Mouse (Mus musculus) forebrain, embryonic 10.5 days (tissue): ENCODE measurements around the gene Zfp81. TPM values are rescaled to one million over a fixed set of nuclear protein-coding genes. Genes with fewer than 3 reads are reported as not detected.
"Not testable (repeated sequence)": the region's sequence is repeated elsewhere in the genome, so short reads cannot be mapped to it uniquely, and the experiment has no call there.

Source experiments
- DNase-seq: peaks from one replicate; pipeline ENCODE4 v3.0.0-alpha.2; 2017; ENCODE audit warnings: low spot score; ENCODE audit errors: extremely low spot score
- H3K27ac ChIP-seq: fragments of 300-500 bp; sonication (generic); 2 replicates; pipeline ENCODE4 v1.5.1; 2016; ENCODE audit warnings: mild to moderate bottlenecking
- H3K27me3 ChIP-seq: fragments of 300-500 bp; sonication (generic); 2 replicates; pipeline ENCODE4 v1.6.1; 2016; ENCODE audit warnings: mild to moderate bottlenecking; ENCODE audit not compliant: poor library complexity, severe bottlenecking
- H3K36me3 ChIP-seq: fragments of 300-500 bp; sonication (generic); replicated peaks from 2 replicates; pipeline ENCODE4 v1.6.1; 2016; ENCODE audit warnings: mild to moderate bottlenecking, moderate library complexity
- H3K4me1 ChIP-seq: fragments of 300-500 bp; sonication (generic); 2 replicates; pipeline ENCODE4 v1.6.1; 2016
- H3K4me3 ChIP-seq: fragments of 300-500 bp; sonication (generic); 2 replicates; pipeline ENCODE4 v1.5.1; 2016; ENCODE audit warnings: mild to moderate bottlenecking, moderate library complexity
- H3K9me3 ChIP-seq: fragments of 300-500 bp; sonication (generic); 2 replicates; pipeline ENCODE4 v1.6.1; 2016; ENCODE audit warnings: mild to moderate bottlenecking, moderate library complexity
- WGBS: fragments of 180-500 bp; shearing (Covaris S2); methylation state at CpG from one replicate; pipeline ENCODE4 v1.1.7; 2016; 5-methylcytosine and 5-hydroxymethylcytosine counted together
- polyA plus RNA-seq: library from polyadenylated mRNA; unstranded; fragments of >200 nt; fragmentation: Nextera tagmentation; extraction: Ambion mirVana; gene quantifications from 2 replicates; pipeline ENCODE4 v1.2.1, GENCODE M21; 2016

Zfp81 gene
- 12.3 and 13.0 TPM in 2 replicates for polyA plus RNA-seq

DNA sequence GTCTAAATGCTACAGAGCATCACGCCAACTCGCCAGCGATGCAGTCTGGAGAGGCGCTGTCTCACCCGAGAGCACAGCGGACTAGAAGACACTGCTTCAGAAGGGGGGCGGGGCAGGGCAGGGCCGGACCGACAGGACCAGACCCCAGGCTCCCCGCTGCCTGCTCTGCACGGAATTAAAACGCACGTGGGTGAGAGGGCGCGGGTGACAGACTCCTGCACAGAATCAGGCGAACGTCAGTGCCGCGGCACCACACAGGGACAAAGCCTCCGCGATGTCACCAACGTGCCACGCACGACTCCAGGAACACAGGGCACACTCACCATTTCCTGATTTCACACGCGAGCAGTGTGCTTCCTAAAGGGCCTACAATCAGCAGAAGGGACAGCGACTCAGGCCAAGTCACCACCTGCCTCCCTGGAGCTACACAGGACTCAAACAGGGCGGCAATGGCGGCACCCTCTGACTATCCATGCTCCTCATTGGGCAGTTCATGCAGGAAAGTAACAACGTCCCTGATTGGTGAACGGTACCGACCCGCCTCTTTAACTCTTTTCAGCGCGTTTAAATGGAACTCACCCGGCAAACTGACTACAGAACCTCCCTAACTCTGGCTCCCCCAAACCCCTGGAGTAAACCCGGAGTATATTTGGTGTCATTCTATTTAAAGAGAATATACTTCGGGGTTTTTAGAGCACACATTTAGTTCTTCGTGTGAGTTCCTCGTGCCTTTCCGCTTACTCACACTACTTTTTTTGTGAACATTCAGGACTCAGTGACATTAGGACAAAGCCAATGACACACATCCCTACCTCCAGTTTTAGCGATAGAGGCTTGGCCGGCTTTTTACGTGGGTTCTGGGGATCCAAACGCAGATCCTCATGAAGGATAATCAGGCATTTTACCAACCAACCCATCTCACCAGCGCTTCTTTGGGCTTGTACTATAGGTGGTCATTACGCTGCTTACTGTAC is at the start of gene Zfp81:
TSS of gene Zfp81 (minus strand) at position 468 of the 974 bp plus-strand sequence.
- Histone ChIP-seq H3K36me3 (peaks cover 3% of the 10 kb centered on the region), H3K4me3 (peak within 1 kb of the TSS; percentile 87), H3K9me3 (peaks cover 14% of the 10 kb centered on the region; the same call in 1 of the 2 replicates), H3K27me3 (no peaks in the 10 kb centered on the region), H3K27ac (peak within 1 kb of the TSS; percentile 92), H3K4me1 (peaks cover 15% of the 10 kb centered on the region)
- 4% methylated on average over 47 of the region's 47 CpGs for WGBS
- peak; percentile 86 for DNase-seq

DNA sequence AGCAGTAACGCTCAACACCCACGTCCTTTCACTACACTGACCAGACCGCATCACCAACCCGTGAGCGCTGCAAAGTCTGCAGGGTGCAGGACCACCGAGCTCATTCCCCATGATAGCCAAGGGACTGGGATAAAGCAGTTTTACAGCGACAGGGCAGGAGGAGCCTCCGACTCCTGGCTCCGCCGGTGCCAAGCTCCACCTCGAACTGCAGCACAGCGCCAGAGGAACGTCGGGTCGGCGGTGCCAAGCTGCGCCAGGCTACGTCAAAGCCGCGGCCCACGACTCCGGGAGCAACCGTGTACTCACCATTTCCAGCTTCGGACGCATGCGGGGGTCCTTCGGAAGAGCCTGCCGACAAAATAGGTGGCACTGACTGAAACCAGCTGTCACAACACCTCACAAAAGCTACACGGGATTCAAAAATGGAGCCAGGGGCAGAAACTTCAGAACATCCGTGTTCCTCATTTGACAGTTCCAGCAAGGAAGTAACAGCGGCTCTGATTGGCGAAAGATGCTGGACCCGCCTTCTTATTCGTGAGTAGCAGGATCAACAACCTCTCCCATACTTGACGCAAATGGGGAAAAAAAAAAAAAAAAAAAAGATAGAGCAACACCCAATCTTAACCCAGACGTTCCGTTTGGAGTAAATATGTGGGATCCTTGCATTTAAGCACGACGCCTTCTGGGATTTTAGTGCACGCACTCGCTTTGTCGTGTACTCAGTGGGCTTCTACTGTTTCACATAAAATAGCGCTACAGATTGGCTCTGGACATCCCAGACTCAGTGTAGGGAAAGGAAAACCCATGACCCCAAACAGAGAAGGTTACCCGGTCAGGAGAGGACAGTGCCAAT is 35.7 kb upstream of the Zfp81 start, which contains the start of gene Zfp101:
TSS of gene Zfp101 (minus strand) at position 460 of the 853 bp plus-strand sequence.
- WGBS: under 1% methylated on average over 44 of the region's 44 CpGs
- Histone ChIP-seq H3K36me3 (peaks cover 17% of the 10 kb centered on the region; the same call in 1 of the 2 replicates), H3K4me1 (peaks cover 13% of the 10 kb centered on the region), H3K27ac (peak within 1 kb of the TSS; percentile 85), H3K9me3 (no peaks in the 10 kb centered on the region), H3K27me3 (no peaks in the 10 kb centered on the region), H3K4me3 (peak within 1 kb of the TSS; percentile 64)
- DNase-seq: peak; percentile 88

DNA sequence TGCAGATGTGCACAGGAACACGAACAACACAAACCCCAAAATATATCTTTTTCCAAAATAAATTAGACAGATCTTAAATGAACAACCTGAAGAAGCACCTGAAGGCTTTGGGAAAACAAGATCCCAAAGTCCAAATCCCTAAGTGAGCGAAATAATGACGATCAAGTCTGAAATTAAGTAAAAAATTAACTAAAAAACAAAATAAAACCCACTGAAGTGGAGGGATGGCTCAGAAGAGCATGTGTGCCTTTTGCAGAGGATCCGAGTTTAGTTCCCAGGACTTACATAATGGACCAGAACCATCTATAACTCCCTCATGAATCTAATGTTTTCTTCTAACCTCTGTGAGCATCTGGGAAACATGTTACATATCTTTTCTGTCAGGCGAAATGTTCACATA is 33.6 kb upstream of the Zfp81 start:
- peaks cover 17% of the 10 kb centered on the region; the same call in 1 of the 2 replicates for H3K36me3 ChIP-seq
- WGBS: 92% methylated on average over 5 of the region's 5 CpGs
- no peaks in the 10 kb centered on the region for H3K9me3 ChIP-seq
- no peak overlapping the region for H3K4me3 ChIP-seq
- H3K27me3 ChIP-seq: no peaks in the 10 kb centered on the region
- no peak for DNase-seq
- no peak overlapping the region for H3K27ac ChIP-seq
- peaks cover 13% of the 10 kb centered on the region for H3K4me1 ChIP-seq

DNA sequence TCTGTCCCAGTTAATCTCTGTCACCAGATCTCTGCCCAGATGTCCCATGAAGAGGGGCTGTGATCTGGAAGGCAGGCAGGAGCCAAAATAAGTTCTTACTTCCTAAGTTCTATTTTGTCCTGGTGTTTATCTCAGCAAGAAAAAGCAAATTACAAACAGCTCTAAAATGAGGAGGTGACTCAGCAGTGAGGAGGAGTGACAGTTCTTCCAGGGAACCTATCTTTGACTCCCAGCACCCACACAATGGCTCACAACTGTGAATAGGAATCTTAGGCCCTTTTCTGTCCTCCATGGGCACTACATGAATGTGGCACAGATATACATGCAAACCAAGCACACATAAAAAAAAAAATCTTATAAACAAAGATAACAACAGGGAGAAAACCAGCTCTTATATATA is 27.0 kb upstream of the Zfp81 start:
- Histone ChIP-seq H3K4me1 (no peaks in the 10 kb centered on the region), H3K9me3 (no peaks in the 10 kb centered on the region), H3K27ac (no peak overlapping the region), H3K36me3 (peaks cover 57% of the 10 kb centered on the region), H3K4me3 (no peak overlapping the region), H3K27me3 (no peaks in the 10 kb centered on the region)
- DNase-seq: no peak

DNA sequence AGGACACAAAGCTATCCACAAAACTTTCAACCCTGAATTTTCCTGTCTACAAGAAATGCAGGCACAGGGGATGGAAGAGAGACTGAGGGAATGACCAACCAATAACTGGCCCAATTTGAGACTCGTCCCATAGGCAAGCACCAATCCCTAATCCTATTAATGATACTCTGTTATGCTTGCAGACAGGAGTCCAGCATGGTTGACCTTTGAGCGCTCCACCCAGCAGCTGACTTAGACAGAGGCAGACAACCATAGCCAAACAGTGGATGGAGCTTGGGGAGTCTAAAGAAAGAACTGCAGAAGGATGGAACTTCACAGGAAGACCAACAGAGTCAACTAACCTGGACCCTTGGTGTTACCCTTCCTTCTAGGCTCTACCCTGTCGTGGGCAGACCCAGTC is 14.1 kb upstream of the Zfp81 start:
- H3K4me3 ChIP-seq: no peak overlapping the region
- H3K27me3 ChIP-seq: no peaks in the 10 kb centered on the region
- WGBS: 87% methylated on average over 3 of the region's 3 CpGs
- H3K9me3 ChIP-seq: peaks cover 9% of the 10 kb centered on the region
- peaks cover 8% of the 10 kb centered on the region for H3K36me3 ChIP-seq
- no peak overlapping the region for H3K27ac ChIP-seq
- DNase-seq: no peak
- no peaks in the 10 kb centered on the region for H3K4me1 ChIP-seq

DNA sequence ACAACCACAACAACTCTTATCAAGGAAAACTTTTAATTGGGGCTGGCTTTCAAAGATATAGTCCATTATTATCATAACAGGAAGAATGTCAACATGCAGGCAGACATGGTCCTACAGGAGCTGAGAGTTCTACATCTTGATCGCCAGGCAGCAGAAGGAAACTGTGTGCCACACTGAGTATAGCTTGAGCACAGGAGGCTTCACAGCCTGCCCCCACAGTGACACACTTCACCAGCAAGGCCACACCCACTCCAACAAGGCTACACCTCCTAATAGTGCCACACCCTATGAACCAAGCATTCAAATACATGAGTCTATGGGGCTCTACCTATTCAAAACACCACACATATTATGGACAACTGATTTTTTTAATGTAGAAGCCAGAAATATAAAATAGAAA is 5.7 kb downstream of the Zfp81 start:
- no peaks in the 10 kb centered on the region for H3K27me3 ChIP-seq
- no peak overlapping the region for H3K27ac ChIP-seq
- H3K4me3 ChIP-seq: no peak overlapping the region
- WGBS: 97% methylated on average over 1 of the region's 1 CpGs
- peaks cover 10% of the 10 kb centered on the region for H3K36me3 ChIP-seq
- peaks cover 11% of the 10 kb centered on the region; the same call in 1 of the 2 replicates for H3K4me1 ChIP-seq
- no peak for DNase-seq
- peaks cover 70% of the 10 kb centered on the region for H3K9me3 ChIP-seq

DNA sequence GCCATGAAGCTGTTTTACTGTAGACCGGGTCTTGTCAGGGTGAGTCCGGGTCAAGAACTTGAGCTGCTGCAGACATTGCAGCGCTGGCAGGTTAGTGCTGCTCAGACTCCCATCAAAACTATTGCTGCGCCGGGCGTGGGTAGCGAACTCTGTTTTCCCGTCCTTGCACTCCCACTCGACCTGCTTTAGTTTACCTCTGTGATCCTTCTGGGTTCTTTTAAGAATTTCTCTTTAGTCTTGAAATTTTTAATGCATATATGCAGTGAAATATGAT is 68.9 kb downstream of the Zfp81 start:
- H3K27ac ChIP-seq, H3K4me1 ChIP-seq: not testable (repeated sequence)

DNA sequence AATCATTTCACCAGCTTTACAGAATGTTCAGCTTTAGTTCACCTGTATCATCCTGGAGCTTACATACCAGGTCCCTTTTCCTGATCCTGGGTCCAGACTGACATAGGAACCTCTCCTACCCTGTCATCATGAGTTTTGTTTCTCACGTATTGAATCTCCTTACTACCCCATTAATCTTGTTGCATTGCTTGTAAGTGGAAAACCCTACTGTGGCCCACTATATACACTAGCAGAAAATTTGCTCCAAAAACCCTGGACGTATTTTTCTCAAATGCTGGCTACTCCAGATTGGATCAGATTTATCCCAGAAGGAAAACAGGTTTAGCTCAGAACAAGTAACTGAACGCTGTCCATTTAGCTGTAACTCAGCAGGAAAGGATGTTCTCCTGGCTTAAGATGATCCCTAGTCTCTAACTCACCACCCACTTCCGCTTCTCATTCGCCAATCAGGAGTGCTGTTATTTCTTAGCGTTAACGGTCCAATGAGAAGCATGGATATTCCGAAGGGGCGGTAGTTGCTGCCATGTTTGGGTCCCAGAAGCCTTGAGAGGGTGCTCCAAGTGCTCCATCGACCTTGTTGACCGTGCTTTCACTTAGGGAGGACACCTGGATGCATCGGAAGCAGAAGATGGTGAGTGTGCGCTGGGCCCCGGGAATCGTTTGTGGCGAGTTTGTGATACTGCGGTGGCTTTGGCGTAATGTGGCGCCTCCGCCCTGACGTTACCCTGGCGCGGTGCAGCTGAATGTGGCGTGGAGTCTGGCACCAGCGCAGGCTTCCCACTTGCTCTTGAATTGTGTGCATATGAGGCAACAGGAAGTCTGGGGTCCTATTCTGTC is 69.4 kb downstream of the Zfp81 start, which contains the start of gene Zfp955b:
TSS of gene Zfp955b (plus strand) at position 506 of the 837 bp plus-strand sequence.
- no CpG with 5 or more reads among the region's 25 CpGs for WGBS
- not testable (repeated sequence) for H3K9me3 ChIP-seq, H3K4me3 ChIP-seq, H3K4me1 ChIP-seq, H3K36me3 ChIP-seq, H3K27ac ChIP-seq, H3K27me3 ChIP-seq, DNase-seq

More for the DNA sequence above, 68.9 kb downstream of the Zfp81 start:
- H3K4me3 ChIP-seq, H3K36me3 ChIP-seq, H3K27me3 ChIP-seq, H3K9me3 ChIP-seq, DNase-seq: not testable (repeated sequence)
- WGBS: no CpG with 5 or more reads among the region's 9 CpGs

Other genes with a start within 250 kb of the Zfp81 start
- not detected in 2 replicates for gene Morc2b, start 219.2 kb downstream of the Zfp81 start, polyA plus RNA-seq
- 0.05 TPM in 1 of 2 replicates, not detected in the other for gene Olfr55, start 190.4 kb downstream of the Zfp81 start, polyA plus RNA-seq
- not detected in 2 replicates for gene Olfr239, start 167.6 kb downstream of the Zfp81 start, polyA plus RNA-seq
- not detected in 2 replicates for gene Olfr1564, start 137.2 kb downstream of the Zfp81 start, polyA plus RNA-seq
- gene Zfp955a, start 103.7 kb downstream of the Zfp81 start, polyA plus RNA-seq: 17.5 and 17.8 TPM in 2 replicates
- 0.06 and 0.07 TPM in 2 replicates for gene Olfr63, start 94.2 kb downstream of the Zfp81 start, polyA plus RNA-seq
- gene Zfp955b, start 69.3 kb downstream of the Zfp81 start, polyA plus RNA-seq: 9.5 and 12.2 TPM in 2 replicates
- gene Zfp101, start 35.8 kb upstream of the Zfp81 start, polyA plus RNA-seq: 18.3 and 20.4 TPM in 2 replicates
- not detected in 2 replicates for gene Actl9, start 74.0 kb upstream of the Zfp81 start, polyA plus RNA-seq
- gene Adamts10, start 165.3 kb upstream of the Zfp81 start, polyA plus RNA-seq: 42.6 and 47.3 TPM in 2 replicates
- gene Myo1f, start 196.8 kb upstream of the Zfp81 start, polyA plus RNA-seq: 1.6 and 2.2 TPM in 2 replicates